Mouse (Mus musculus): Measurements from ENCODE around the gene Tfap2c. TPM values are rescaled to one million over a fixed set of nuclear protein-coding genes. Genes with fewer than 3 reads are reported as not detected.

Gene Tfap2c
- polyA plus RNA-seq, 1 experiment from 2014 or later: 2.5 TPM

GRCm38 (mm10) chr2:172590839-172591238 is 41.4 kb downstream of the Tfap2c start:
- no peak for ATAC-seq (ENCODE audit: low FRiP score)
- H3K36me3 ChIP-seq (ENCODE audit: control insufficient read depth, insufficient read depth, low read length): no peaks in the 10 kb centered on the region
- H3K4me3 ChIP-seq (ENCODE audit: low read depth, low read length): no peak overlapping the region

GRCm38 (mm10) chr2:172594326-172594725 is 44.9 kb downstream of the Tfap2c start:
- 86% methylated on average over 7 of the region's 7 CpGs for WGBS

More at GRCm38 (mm10) chr2:172590839-172591238, 41.4 kb downstream of the Tfap2c start:
- Histone ChIP-seq H3K9me3 (ENCODE audit: control insufficient read depth, low read length) (no peaks in the 10 kb centered on the region), H3K4me1 (replicated peaks; ENCODE audit: control insufficient read depth, insufficient read depth, low read length) (no peaks in the 10 kb centered on the region), H3K9ac (ENCODE audit: low read depth, low read length) (no peak overlapping the region), H3K27ac (ENCODE audit: low read depth, low read length) (no peak overlapping the region), H3K27me3 (ENCODE audit: control insufficient read depth, insufficient read depth, low read length) (no peaks in the 10 kb centered on the region), H3K4me2 (replicated peaks; ENCODE audit: low read depth, low read length) (no peak overlapping the region)
- WGBS: 97% methylated on average over 5 of the region's 5 CpGs
- DNase-seq (ENCODE audit: low spot score): no peak

GRCm38 (mm10) chr2:172597056-172597455 is 47.7 kb downstream of the Tfap2c start:
- no peak overlapping the region for H3K27ac ChIP-seq (ENCODE audit: low read depth, low read length)
- H3K4me1 ChIP-seq (replicated peaks; ENCODE audit: control insufficient read depth, insufficient read depth, low read length): no peaks in the 10 kb centered on the region
- no peaks in the 10 kb centered on the region for H3K27me3 ChIP-seq (ENCODE audit: control insufficient read depth, insufficient read depth, low read length)
- H3K9ac ChIP-seq (ENCODE audit: low read depth, low read length): no peak overlapping the region
- DNase-seq (ENCODE audit: low spot score) (no peak), ATAC-seq (ENCODE audit: low FRiP score) (no peak)
- H3K4me3 ChIP-seq (ENCODE audit: low read depth, low read length): no peak overlapping the region
- WGBS: 61% methylated on average over 7 of the region's 7 CpGs
- H3K4me2 ChIP-seq (replicated peaks; ENCODE audit: low read depth, low read length): no peak overlapping the region
- H3K9me3 ChIP-seq (ENCODE audit: control insufficient read depth, low read length): no peaks in the 10 kb centered on the region
- no peaks in the 10 kb centered on the region for H3K36me3 ChIP-seq (ENCODE audit: control insufficient read depth, insufficient read depth, low read length)

More at GRCm38 (mm10) chr2:172594326-172594725, 44.9 kb downstream of the Tfap2c start:
- H3K4me2 ChIP-seq (replicated peaks; ENCODE audit: low read depth, low read length): no peak overlapping the region
- H3K4me1 ChIP-seq (replicated peaks; ENCODE audit: control insufficient read depth, insufficient read depth, low read length): no peaks in the 10 kb centered on the region
- no peak overlapping the region for H3K27ac ChIP-seq (ENCODE audit: low read depth, low read length)
- H3K4me3 ChIP-seq (ENCODE audit: low read depth, low read length): no peak overlapping the region
- no peaks in the 10 kb centered on the region for H3K9me3 ChIP-seq (ENCODE audit: control insufficient read depth, low read length)
- H3K9ac ChIP-seq (ENCODE audit: low read depth, low read length): no peak overlapping the region
- H3K36me3 ChIP-seq (ENCODE audit: control insufficient read depth, insufficient read depth, low read length): no peaks in the 10 kb centered on the region
- no peaks in the 10 kb centered on the region for H3K27me3 ChIP-seq (ENCODE audit: control insufficient read depth, insufficient read depth, low read length)
- ATAC-seq (ENCODE audit: low FRiP score) (no peak), DNase-seq (ENCODE audit: low spot score) (no peak)

GRCm38 (mm10) chr2:172597881-172598280 is 48.5 kb downstream of the Tfap2c start:
- Histone ChIP-seq H3K4me2 (replicated peaks; ENCODE audit: low read depth, low read length) (no peak overlapping the region), H3K27me3 (ENCODE audit: control insufficient read depth, insufficient read depth, low read length) (no peaks in the 10 kb centered on the region), H3K9ac (ENCODE audit: low read depth, low read length) (no peak overlapping the region), H3K27ac (ENCODE audit: low read depth, low read length) (no peak overlapping the region), H3K4me3 (ENCODE audit: low read depth, low read length) (no peak overlapping the region), H3K4me1 (replicated peaks; ENCODE audit: control insufficient read depth, insufficient read depth, low read length) (no peaks in the 10 kb centered on the region), H3K9me3 (ENCODE audit: control insufficient read depth, low read length) (no peaks in the 10 kb centered on the region), H3K36me3 (ENCODE audit: control insufficient read depth, insufficient read depth, low read length) (no peaks in the 10 kb centered on the region)
- no peak for DNase-seq (ENCODE audit: low spot score)
- WGBS: 84% methylated on average over 9 of the region's 9 CpGs
- ATAC-seq (ENCODE audit: low FRiP score): no peak

- DNase-seq (ENCODE audit: low spot score) (no peak), ATAC-seq (ENCODE audit: low FRiP score) (no peak)
- 94% methylated on average over 3 of the region's 3 CpGs for WGBS
- H3K27me3 ChIP-seq (ENCODE audit: control insufficient read depth, insufficient read depth, low read length): no peaks in the 10 kb centered on the region
- no peak overlapping the region for H3K9ac ChIP-seq (ENCODE audit: low read depth, low read length)
- no peaks in the 10 kb centered on the region for H3K36me3 ChIP-seq (ENCODE audit: control insufficient read depth, insufficient read depth, low read length)
- H3K4me2 ChIP-seq (replicated peaks; ENCODE audit: low read depth, low read length): no peak overlapping the region
- no peaks in the 10 kb centered on the region for H3K9me3 ChIP-seq (ENCODE audit: control insufficient read depth, low read length)
- H3K4me3 ChIP-seq (ENCODE audit: low read depth, low read length): no peak overlapping the region
- H3K4me1 ChIP-seq (replicated peaks; ENCODE audit: control insufficient read depth, insufficient read depth, low read length): no peaks in the 10 kb centered on the region
- no peak overlapping the region for H3K27ac ChIP-seq (ENCODE audit: low read depth, low read length)
These were observed 55.2 kb downstream of the Tfap2c start for GRCm38 (mm10) chr2:172604625-172605024.

- H3K4me3 ChIP-seq (ENCODE audit: low read depth, low read length): no peak overlapping the region
- H3K27me3 ChIP-seq (ENCODE audit: control insufficient read depth, insufficient read depth, low read length): no peaks in the 10 kb centered on the region
- H3K9ac ChIP-seq (ENCODE audit: low read depth, low read length): no peak overlapping the region
- WGBS: 56% methylated on average over 7 of the region's 7 CpGs
- H3K36me3 ChIP-seq (ENCODE audit: control insufficient read depth, insufficient read depth, low read length): no peaks in the 10 kb centered on the region
- H3K27ac ChIP-seq (ENCODE audit: low read depth, low read length): no peak overlapping the region
- DNase-seq (ENCODE audit: low spot score) (no peak), ATAC-seq (ENCODE audit: low FRiP score) (no peak)
- H3K9me3 ChIP-seq (ENCODE audit: control insufficient read depth, low read length): no peaks in the 10 kb centered on the region
- no peak overlapping the region for H3K4me2 ChIP-seq (replicated peaks; ENCODE audit: low read depth, low read length)
- H3K4me1 ChIP-seq (replicated peaks; ENCODE audit: control insufficient read depth, insufficient read depth, low read length): no peaks in the 10 kb centered on the region
These were observed 56.2 kb downstream of the Tfap2c start for GRCm38 (mm10) chr2:172605642-172606041.

GRCm38 (mm10) chr2:172607710-172608109 is 58.3 kb downstream of the Tfap2c start:
- no peak overlapping the region for H3K27ac ChIP-seq (ENCODE audit: low read depth, low read length)
- peaks cover 4% of the 10 kb centered on the region for H3K27me3 ChIP-seq (ENCODE audit: control insufficient read depth, insufficient read depth, low read length)
- no peak overlapping the region for H3K4me3 ChIP-seq (ENCODE audit: low read depth, low read length)
- 76% methylated on average over 11 of the region's 11 CpGs for WGBS
- H3K36me3 ChIP-seq (ENCODE audit: control insufficient read depth, insufficient read depth, low read length): no peaks in the 10 kb centered on the region
- H3K9ac ChIP-seq (ENCODE audit: low read depth, low read length): no peak overlapping the region
- ATAC-seq (ENCODE audit: low FRiP score) (no peak), DNase-seq (ENCODE audit: low spot score) (peak; percentile 31)
- H3K4me2 ChIP-seq (replicated peaks; ENCODE audit: low read depth, low read length): no peak overlapping the region
- no peaks in the 10 kb centered on the region for H3K4me1 ChIP-seq (replicated peaks; ENCODE audit: control insufficient read depth, insufficient read depth, low read length)
- no peaks in the 10 kb centered on the region for H3K9me3 ChIP-seq (ENCODE audit: control insufficient read depth, low read length)

Other genes with a start within 250 kb of the Tfap2c start
- gene Fam210b, start 204.0 kb upstream of the Tfap2c start, polyA plus RNA-seq (2014; fragmentation: Nextera tagmentation; extraction: Ambion mirVana): 27.6 TPM in 2 replicates
- gene Aurka, start 179.1 kb upstream of the Tfap2c start, polyA plus RNA-seq (2014; fragmentation: Nextera tagmentation; extraction: Ambion mirVana): 142 and 144 TPM in 2 replicates
- 44.7 and 44.9 TPM in 2 replicates for gene Cstf1, start 178.9 kb upstream of the Tfap2c start, polyA plus RNA-seq (2014; fragmentation: Nextera tagmentation; extraction: Ambion mirVana)
- gene Cass4, start 155.8 kb upstream of the Tfap2c start, polyA plus RNA-seq (2014; fragmentation: Nextera tagmentation; extraction: Ambion mirVana): 0.12 and 0.40 TPM in 2 replicates
- gene Rtf2, start 109.0 kb upstream of the Tfap2c start, polyA plus RNA-seq (2014; fragmentation: Nextera tagmentation; extraction: Ambion mirVana): 95.5 and 102 TPM in 2 replicates
- gene Gcnt7, start 91.0 kb upstream of the Tfap2c start, polyA plus RNA-seq (2014; fragmentation: Nextera tagmentation; extraction: Ambion mirVana): 0.56 and 0.97 TPM in 2 replicates
- gene Fam209, start 77.1 kb upstream of the Tfap2c start, polyA plus RNA-seq (2014; fragmentation: Nextera tagmentation; extraction: Ambion mirVana): 0.31 TPM in 1 of 2 replicates, not detected in the other